Mouse (Mus musculus): ENCODE results near the gene Capn1.

- TF ChIP-seq CTCF (IDR thresholded peaks at IDR 0.05; ENCODE audit: low read depth, low read length) (no peak), GATA1 (IDR thresholded peaks at IDR 0.05; ENCODE audit: borderline replicate concordance, low read length) (no peak)
These were observed 59.7 kb downstream of the Capn1 start for GRCm38 (mm10) chr19:5955704-5956670.

All from G1E (cell line).